29 mouse cellular contexts compared by ENCODE assay signal in the genomic region with DNA sequence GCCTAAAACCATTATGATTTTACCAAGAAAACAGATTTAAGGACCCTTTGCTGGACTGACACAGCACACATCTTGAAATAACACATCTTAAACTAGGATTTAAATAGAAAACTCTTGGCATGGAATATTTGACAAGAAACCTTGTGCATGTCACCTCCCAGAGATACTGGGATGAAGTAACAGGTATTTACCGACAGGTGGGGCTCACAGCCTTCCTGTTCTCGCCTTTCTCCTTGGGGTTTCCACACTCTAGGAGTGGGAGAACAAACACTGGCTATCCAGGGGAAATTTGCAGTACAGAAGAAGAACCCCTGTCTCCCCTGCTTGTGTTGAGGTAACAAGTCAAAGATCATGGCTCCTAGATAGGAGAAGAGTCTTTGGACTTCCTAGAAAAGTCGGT. TPM values are rescaled to one million over a fixed set of nuclear protein-coding genes. Genes with fewer than 3 reads are reported as not detected.
DNase-seq lines count a peak whose midpoint lies in the region; ATAC-seq and TF ChIP-seq lines count a peak whose summit lies in the region.
"Had no signal": no experiment of that assay in that cellular context is flagged by ENCODE, and none has a peak within 500 bp of the region (broad histone marks: within the 10 kb centered on the region; RNA-seq: fewer than 3 reads in every experiment).

No protein-coding gene starts in this region.

- DNase-seq in gastrocnemius, adult 2 months, result no peak
- no peak for DNase-seq in gastrocnemius, postnatal 25 days
- no peak for DNase-seq in left cerebral cortex, adult 2 months (ENCODE audit: extremely low spot score in 1 of 2, low spot score in 2 of 2)
- no peak for DNase-seq in left cerebral cortex, adult 18-20 months (ENCODE audit: low spot score in 2 of 2)
- DNase-seq in CH12.LX (ENCODE audit: extremely low read depth), result peak; percentile 38
- DNase-seq in Patski (ENCODE audit: low read depth, low spot score), result no peak
- no peak for DNase-seq in cerebellum, postnatal 4 days (ENCODE audit: low spot score in 2 of 2)
- DNase-seq: adrenal gland, postnatal 14 days; cerebellum, adult 11-12 months; cerebellum, adult 9-11 months; heart, postnatal 14 days; kidney, postnatal 14 days; lung, adult 18-20 months; right cerebral cortex, postnatal 4 days; thymus, adult 18-20 months; thymus, postnatal 25 days had no signal

- dilution Hi-C loops in CH12.LX (cut with MboI; ENCODE audit: extremely low pct_ligation_motif_present, extremely low pct_unique_long_range_greater_than_20kb, low sequenced_read_pairs), result no loop called here

- H3K27me3 ChIP-seq in CH12.LX (replicated peaks), result no peaks in the 10 kb centered on the region
- H3K27me3 ChIP-seq in Patski, result no peaks in the 10 kb centered on the region
- H3K27me3 ChIP-seq in liver, embryonic 12.5 days (replicated peaks), result no peaks in the 10 kb centered on the region
- H3K27me3 ChIP-seq: forebrain, embryonic 15.5 days; hindbrain, embryonic 12.5 days; intestine, embryonic 15.5 days; limb, embryonic 15.5 days; neural tube, embryonic 13.5 days; stomach, embryonic 15.5 days had no signal

- CTCF ChIA-PET in Patski (lab: Charles Lee), result interaction anchor here (1.1 kb wide), 1 partner anchor 74 kb away, joined by 4 read pairs; no protein-coding TSS in a partner anchor

- TF ChIP-seq EP300 in CH12.LX (IDR thresholded peaks at IDR 0.05; ENCODE audit: low read length), result no peak

- H3K79me2 ChIP-seq in CH12.LX (replicated peaks; ENCODE audit: control insufficient read depth, extremely low read depth, insufficient read depth, poor library complexity, severe bottlenecking), result no peaks in the 10 kb centered on the region

- H3K4me2 ChIP-seq in CH12.LX (ENCODE audit: insufficient read depth, low read depth, poor library complexity, severe bottlenecking), result peak overlapping the region; percentile 81; the same call in 1 of the 2 replicates
- no peak overlapping the region for H3K4me2 ChIP-seq in liver, embryonic 12.5 days
- H3K4me2 ChIP-seq: embryonic facial prominence, embryonic 13.5 days; forebrain, embryonic 15.5 days; hindbrain, embryonic 12.5 days; intestine, embryonic 15.5 days; limb, embryonic 15.5 days; midbrain, embryonic 11.5 days; neural tube, embryonic 13.5 days; stomach, embryonic 15.5 days had no signal

- H3K9ac ChIP-seq in CH12.LX (ENCODE audit: insufficient read depth, low read depth), result no peak overlapping the region
- no peak overlapping the region for H3K9ac ChIP-seq in liver, embryonic 12.5 days
- H3K9ac ChIP-seq: embryonic facial prominence, embryonic 13.5 days; forebrain, embryonic 15.5 days; hindbrain, embryonic 12.5 days; intestine, embryonic 15.5 days; limb, embryonic 15.5 days; neural tube, embryonic 13.5 days; stomach, embryonic 15.5 days had no signal

- no peaks in the 10 kb centered on the region for H3K36me3 ChIP-seq in CH12.LX (replicated peaks in 1 of 2; ENCODE audit: control insufficient read depth in 1 of 2, insufficient read depth in 1 of 2, low read length in 1 of 2)
- no peaks in the 10 kb centered on the region for H3K36me3 ChIP-seq in liver, embryonic 12.5 days
- H3K36me3 ChIP-seq: embryonic facial prominence, embryonic 13.5 days; forebrain, embryonic 10.5 days; forebrain, embryonic 15.5 days; hindbrain, embryonic 12.5 days; intestine, embryonic 15.5 days; limb, embryonic 10.5 days; limb, embryonic 15.5 days; neural tube, embryonic 13.5 days; stomach, embryonic 15.5 days had no signal

- peak; percentile 68 for TF ChIP-seq RAD21 in CH12.LX (IDR thresholded peaks at IDR 0.05; ENCODE audit: low read depth, low read length)

- no peak overlapping the region for H3K4me3 ChIP-seq in gastrocnemius, adult 2 months
- H3K4me3 ChIP-seq in left cerebral cortex, adult 2 months, result no peak overlapping the region
- H3K4me3 ChIP-seq in CH12.LX (replicated peaks in 1 of 3; ENCODE audit: low read depth in 2 of 3, low read length in 2 of 3, poor library complexity in 1 of 3), result no peak overlapping the region
- H3K4me3 ChIP-seq in liver, embryonic 12.5 days, result no peak overlapping the region
- H3K4me3 ChIP-seq: embryonic facial prominence, embryonic 13.5 days; forebrain, embryonic 10.5 days; forebrain, embryonic 15.5 days; hindbrain, embryonic 12.5 days; intestine, embryonic 15.5 days; limb, embryonic 10.5 days; limb, embryonic 15.5 days; neural tube, embryonic 13.5 days; stomach, embryonic 15.5 days had no signal

- H3K4me1 ChIP-seq in CH12.LX (ENCODE audit: control insufficient read depth in 1 of 2, insufficient read depth in 2 of 2), result peaks cover 5 to 12% of the 10 kb centered on the region in 2 experiments
- H3K4me1 ChIP-seq in liver, embryonic 12.5 days, result no peaks in the 10 kb centered on the region
- H3K4me1 ChIP-seq: forebrain, embryonic 10.5 days; forebrain, embryonic 15.5 days; hindbrain, embryonic 12.5 days; intestine, embryonic 15.5 days; limb, embryonic 10.5 days; neural tube, embryonic 13.5 days; stomach, embryonic 15.5 days had no signal

- H3K9me3 ChIP-seq in CH12.LX (replicated peaks; ENCODE audit: low read length), result no peaks in the 10 kb centered on the region
- H3K9me3 ChIP-seq in liver, embryonic 12.5 days (replicated peaks), result no peaks in the 10 kb centered on the region
- H3K9me3 ChIP-seq: embryonic facial prominence, embryonic 13.5 days; forebrain, embryonic 10.5 days; forebrain, embryonic 15.5 days; hindbrain, embryonic 12.5 days; intestine, embryonic 15.5 days; limb, embryonic 10.5 days; limb, embryonic 15.5 days; neural tube, embryonic 13.5 days; stomach, embryonic 15.5 days had no signal

- H3K27ac ChIP-seq in gastrocnemius, adult 2 months, result no peak overlapping the region
- H3K27ac ChIP-seq in left cerebral cortex, adult 2 months, result no peak overlapping the region
- no peak overlapping the region for H3K27ac ChIP-seq in CH12.LX (ENCODE audit: insufficient read depth, low read depth)
- H3K27ac ChIP-seq in liver, embryonic 12.5 days, result no peak overlapping the region
- H3K27ac ChIP-seq: embryonic facial prominence, embryonic 13.5 days; forebrain, embryonic 10.5 days; forebrain, embryonic 15.5 days; hindbrain, embryonic 12.5 days; hindbrain, postnatal 0 days; intestine, embryonic 15.5 days; limb, embryonic 10.5 days; limb, embryonic 15.5 days; neural tube, embryonic 13.5 days; stomach, embryonic 15.5 days had no signal

- in situ Hi-C loops in CH12.LX (cut with MboI; ENCODE audit: low pct_ligation_motif_present, low pct_unique_long_range_greater_than_20kb, low sequenced_read_pairs), result loop anchor here (25.0 kb wide), 1 partner anchor 412 kb away; no protein-coding TSS in a partner anchor
- in situ Hi-C loops in Patski (cut with MboI; ENCODE audit: low pct_unique_long_range_greater_than_20kb), result loop anchor here (10.0 kb wide), 1 partner anchor 174 kb away; no protein-coding TSS in a partner anchor

- 22% methylated on average over 3 of the region's 3 CpGs for WGBS in liver, embryonic 12.5 days (ENCODE audit: insufficient replicate concordance)

- TF ChIP-seq POLR2A in CH12.LX (IDR thresholded peaks at IDR 0.05; ENCODE audit: low read depth, low read length), result no peak

- ATAC-seq in Patski, result no peak
- ATAC-seq in liver, embryonic 12.5 days, result no peak
- ATAC-seq: forebrain, embryonic 15.5 days; hindbrain, postnatal 0 days had no signal

- intact Hi-C loops in gastrocnemius, adult 2 months (cut with DNase I), result loop anchor here (2.0 kb wide), 1 partner anchor 176 kb away; no protein-coding TSS in a partner anchor
- intact Hi-C loops in left cerebral cortex, adult 2 months (cut with DNase I), result no loop called here

- POLR2A ChIA-PET in Patski (lab: Charles Lee), result no interaction called here

- peak; percentile 58 for TF ChIP-seq CTCF in gastrocnemius, adult 2 months (IDR thresholded peaks at IDR 0.05)
- peak; percentile 15 for TF ChIP-seq CTCF in left cerebral cortex, adult 2 months (IDR thresholded peaks at IDR 0.05)
- TF ChIP-seq CTCF in CH12.LX (conservative IDR thresholded peaks at IDR 0.05 in 1 of 2, IDR thresholded peaks at IDR 0.05 in 1 of 2; ENCODE audit: low read depth in 2 of 2, low read length in 2 of 2) (peak; percentile 75 to 77), Patski (IDR thresholded peaks at IDR 0.05) (peak; percentile 56)

TF ChIP-seq in CH12.LX, 34 proteins besides CTCF, POLR2A, EP300 and RAD21:
- TF ChIP-seq SMC3 (IDR thresholded peaks at IDR 0.05; ENCODE audit: low read depth, low read length), result peak; percentile 45
- TF ChIP-seq BHLHE40 (IDR thresholded peaks at IDR 0.05; ENCODE audit: low read depth, low read length), result no peak
- 0 out of 2 replicates have a peak, but pooled peaks have one; percentile 6 for TF ChIP-seq IRF4 (IDR thresholded peaks at IDR 0.05; ENCODE audit: low read depth, low read length)
- TF ChIP-seq PAX5 (IDR thresholded peaks at IDR 0.05; ENCODE audit: low read length), result no peak
- TF ChIP-seq MYC (IDR thresholded peaks at IDR 0.05; ENCODE audit: low read depth, low read length), result 0 out of 2 replicates have a peak, but pooled peaks have one; percentile 22
- 0 out of 2 replicates have a peak, but pooled peaks have one; percentile 35 for TF ChIP-seq NELFE (IDR thresholded peaks at IDR 0.05; ENCODE audit: low read depth, low read length)

RNA-seq across cellular contexts. Expression of a gene that starts 22.8 kb away (rescaled TPM):
- total RNA-seq in gastrocnemius, adult 2 months (2021), result 10 to 100 TPM in 1 of 2 experiments, 1 to 10 TPM in 1; 9.9 to 23.1 TPM
- total RNA-seq in gastrocnemius, postnatal 25 days (2021), result 10 to 100 TPM; 13.2 to 17.9 TPM
- 10 to 100 TPM; 10.3 to 20.0 TPM for total RNA-seq in left cerebral cortex, adult 2 months (2021)
- 10 to 100 TPM; 10.9 to 14.7 TPM for total RNA-seq in left cerebral cortex, adult 18-20 months (2021)
- not detected in 2 replicates for total RNA-seq in CH12.LX (2012; rRNA removed)
- not detected in 2 replicates for total RNA-seq in CH12.LX (2014; rRNA removed)
- polyA plus RNA-seq in CH12.LX (2012; ENCODE audit: insufficient read length, low read depth), result 0.13 and 0.14 TPM in 2 replicates
- 21.2 TPM for polyA plus RNA-seq in Patski (2021)
- 0.11 and 0.12 TPM in 2 replicates for polyA plus RNA-seq in liver, embryonic 12.5 days (2016; fragmentation: Nextera tagmentation; extraction: Ambion mirVana)
- total RNA-seq: common myeloid progenitor, adult 5-6 weeks had no signal

Comparison
In these comparisons a context has a peak if more than half of its experiments do, and no peak if none do; other contexts are left out.
1. CTCF ChIP-seq: peak in every context shown above with its lines; median percentile 76 in CH12.LX; 58 in gastrocnemius, adult 2 months; 56 in Patski; 15 in left cerebral cortex, adult 2 months.
2. RNA of a gene that starts 22.8 kb away (total RNA-seq): 9.9 to 23.1 TPM in gastrocnemius, adult 2 months, 10.3 to 20.0 TPM in left cerebral cortex, adult 2 months, 13.2 to 17.9 TPM in gastrocnemius, postnatal 25 days and 10.9 to 14.7 TPM in left cerebral cortex, adult 18-20 months; not detected in CH12.LX; every median in the first group is over 10 times any median in the second.